Mouse (Mus musculus) mesoderm, embryonic 11.5 days (tissue): ENCODE data around the gene Brip1.

Source experiments
- DNase-seq: peaks from one replicate; pipeline ENCODE4 v3.0.0-alpha.2; 2012; ENCODE audit warnings: low read depth, low spot score

Gene Brip1

GRCm38 (mm10) chr11:86026556-86027194 lies 174.3 kb downstream of the Brip1 start:
- DNase-seq = peak; percentile 48

- no peak for DNase-seq
These were observed 178.6 kb downstream of the Brip1 start for GRCm38 (mm10) chr11:86022439-86022838.

GRCm38 (mm10) chr11:86020033-86020432 lies 181.0 kb downstream of the Brip1 start:
- no peak for DNase-seq

GRCm38 (mm10) chr11:86016242-86016641 lies 184.8 kb downstream of the Brip1 start:
- DNase-seq = no peak

- no peak for DNase-seq
These were observed 187.9 kb downstream of the Brip1 start for GRCm38 (mm10) chr11:86013087-86013486.

GRCm38 (mm10) chr11:86010458-86010857 lies 190.5 kb downstream of the Brip1 start:
- DNase-seq = no peak

- no peak for DNase-seq
These were observed 192.6 kb downstream of the Brip1 start for GRCm38 (mm10) chr11:86008211-86008905.
